Mouse (Mus musculus) MEL (cell line): ENCODE results near the gene Myo10. TPM values are rescaled to one million over a fixed set of nuclear protein-coding genes. Genes with fewer than 3 reads are reported as not detected.

Experiments used
- DNase-seq: peaks from one replicate; pipeline ENCODE4 v3.0.0; 2011; ENCODE audit warnings: low read depth, low spot score
- H3K27ac ChIP-seq: 2 replicates; pipeline ENCODE4 v1.5.1; 2012; ENCODE audit warnings: low read depth, mild to moderate bottlenecking, control low read depth, low read length, moderate library complexity; ENCODE audit not compliant: control insufficient read depth
- H3K27me3 ChIP-seq, 2 experiments: fragments of 150-350 bp in 1 of 2; sonication (generic) in 1 of 2; 2 replicates each; pipeline ENCODE4 v1.6.1; 2012; ENCODE audit warnings: low read length in 2 of 2, mild to moderate bottlenecking in 2 of 2, improper control_type of control experiment in 1 of 2, moderate library complexity in 1 of 2; ENCODE audit not compliant: insufficient read depth in 2 of 2, control insufficient read depth in 1 of 2
- H3K36me3 ChIP-seq, 2 experiments: 2 replicates each; pipeline ENCODE4 v1.6.1; 2012 to 2014; ENCODE audit warnings: low read length in 2 of 2, improper control_type of control experiment in 1 of 2, inconsistent platforms in 1 of 2, mild to moderate bottlenecking in 1 of 2; ENCODE audit not compliant: insufficient read depth in 2 of 2, control insufficient read depth in 1 of 2
- H3K4me1 ChIP-seq, 2 experiments: fragments of 150-350 bp in 1 of 2; sonication (generic) in 1 of 2; 2 replicates each; pipeline ENCODE4 v1.6.1; 2012; ENCODE audit warnings: low read length in 2 of 2, improper control_type of control experiment in 1 of 2, mild to moderate bottlenecking in 1 of 2; ENCODE audit not compliant: insufficient read depth in 2 of 2, control insufficient read depth in 1 of 2
- H3K4me3 ChIP-seq, 2 experiments: fragments of 150-350 bp in 1 of 2; sonication (generic) in 1 of 2; 2 replicates each; pipeline ENCODE4 v1.5.1; 2012; ENCODE audit warnings: low read depth in 2 of 2, low read length in 2 of 2, mild to moderate bottlenecking in 2 of 2, moderate library complexity in 2 of 2, control low read depth in 1 of 2, improper control_type of control experiment in 1 of 2; ENCODE audit not compliant: control insufficient read depth in 1 of 2, insufficient read depth in 1 of 2
- H3K79me2 ChIP-seq: 2 replicates; pipeline ENCODE4 v1.6.1; 2012; ENCODE audit warnings: mild to moderate bottlenecking, low read length, moderate library complexity; ENCODE audit not compliant: control insufficient read depth, poor library complexity, insufficient read depth
- H3K9ac ChIP-seq: 2 replicates; pipeline ENCODE4 v1.6.1; 2012; ENCODE audit warnings: low read depth, mild to moderate bottlenecking, control low read depth, low read length, moderate library complexity; ENCODE audit not compliant: control insufficient read depth, poor library complexity, severe bottlenecking
- H3K9me3 ChIP-seq: fragments of 150-350 bp; sonication (generic); replicated peaks from 2 replicates; pipeline ENCODE4 v1.6.1; 2012; ENCODE audit warnings: mild to moderate bottlenecking, low read length, improper control_type of control experiment, moderate library complexity; ENCODE audit not compliant: insufficient read depth
- BHLHE40 ChIP-seq: IDR thresholded peaks from 2 replicates; pipeline ENCODE4 v1.6.1; 2012; ENCODE audit warnings: low read depth, mild to moderate bottlenecking, inconsistent platforms, low read length, improper control_type of control experiment, borderline replicate concordance
- CHD2 ChIP-seq: IDR thresholded peaks from 2 replicates; pipeline ENCODE4 v1.6.1; 2011; ENCODE audit warnings: low read length, improper control_type of control experiment
- CTCF ChIP-seq, 3 experiments: IDR thresholded peaks in 2 of 3; conservative IDR thresholded peaks in 1 of 3; 2 replicates each; pipeline ENCODE4 v1.5.1; 2011 to 2012; ENCODE audit warnings: low read length in 3 of 3, low read depth in 2 of 3, mild to moderate bottlenecking in 2 of 3, improper control_type of control experiment in 1 of 3, inconsistent platforms in 1 of 3, mixed read lengths in 1 of 3, moderate library complexity in 1 of 3; ENCODE audit not compliant: control insufficient read depth in 1 of 3, insufficient read depth in 1 of 3, poor library complexity in 1 of 3, severe bottlenecking in 1 of 3
- E2F4 ChIP-seq: IDR thresholded peaks from 2 replicates; pipeline ENCODE4 v1.6.1; 2011; ENCODE audit warnings: low read depth, low read length, improper control_type of control experiment, borderline replicate concordance
- ELF1 ChIP-seq: IDR thresholded peaks from 2 replicates; pipeline ENCODE4 v1.6.1; 2014; ENCODE audit warnings: low read depth, mild to moderate bottlenecking, inconsistent platforms, low read length, improper control_type of control experiment, moderate library complexity
- EP300 ChIP-seq, 2 experiments: IDR thresholded peaks; 2 replicates each; pipeline ENCODE4 v1.6.1; 2011; ENCODE audit warnings: improper control_type of control experiment in 2 of 2, low read length in 2 of 2, low read depth in 1 of 2, mild to moderate bottlenecking in 1 of 2
- ETS1 ChIP-seq: IDR thresholded peaks from 2 replicates; pipeline ENCODE4 v1.6.1; 2012; ENCODE audit warnings: low read depth, mild to moderate bottlenecking, inconsistent platforms, low read length, improper control_type of control experiment, moderate library complexity
- GATA1 ChIP-seq: IDR thresholded peaks from 2 replicates; pipeline ENCODE4 v1.6.1; 2011; ENCODE audit warnings: low read depth, low read length, improper control_type of control experiment
- HCFC1 ChIP-seq: IDR thresholded peaks from 2 replicates; pipeline ENCODE4 v1.6.1; 2012; ENCODE audit warnings: low read depth, mild to moderate bottlenecking, inconsistent platforms, low read length, improper control_type of control experiment, moderate library complexity
- JUND ChIP-seq: IDR thresholded peaks from 2 replicates; pipeline ENCODE4 v1.6.1; 2011; ENCODE audit warnings: low read depth, mild to moderate bottlenecking, improper control_type of control experiment, low read length
- MAX ChIP-seq: IDR thresholded peaks from 2 replicates; pipeline ENCODE4 v1.6.1; 2011; ENCODE audit warnings: low read length, improper control_type of control experiment
- MXI1 ChIP-seq: IDR thresholded peaks from 2 replicates; pipeline ENCODE4 v1.6.1; 2011; ENCODE audit warnings: mild to moderate bottlenecking, low read depth, low read length, improper control_type of control experiment
- MYB ChIP-seq: IDR thresholded peaks from 2 replicates; pipeline ENCODE4 v1.6.1; 2011; ENCODE audit warnings: mild to moderate bottlenecking, low read depth, low read length, improper control_type of control experiment
- MYC ChIP-seq: IDR thresholded peaks from 2 replicates; pipeline ENCODE4 v1.6.1; 2011; ENCODE audit warnings: low read depth, mild to moderate bottlenecking, low read length, improper control_type of control experiment, moderate library complexity
- NRF1 ChIP-seq: IDR thresholded peaks from 2 replicates; pipeline ENCODE4 v1.6.1; 2014; ENCODE audit warnings: low read depth, mild to moderate bottlenecking, inconsistent platforms, low read length, improper control_type of control experiment, moderate library complexity; ENCODE audit not compliant: poor library complexity, insufficient read depth, severe bottlenecking
- POLR2A ChIP-seq, 2 experiments: IDR thresholded peaks; 2 replicates each; pipeline ENCODE4 v1.6.1; 2011 to 2012; ENCODE audit warnings: low read length in 2 of 2, mild to moderate bottlenecking in 2 of 2, control low read depth in 1 of 2, improper control_type of control experiment in 1 of 2, low read depth in 1 of 2, moderate library complexity in 1 of 2; ENCODE audit not compliant: control insufficient read depth in 1 of 2, insufficient read depth in 1 of 2, poor library complexity in 1 of 2
- POLR2AphosphoS5 ChIP-seq: IDR thresholded peaks from 2 replicates; pipeline ENCODE4 v1.6.1; 2012; ENCODE audit warnings: low read depth, borderline replicate concordance, mild to moderate bottlenecking, inconsistent platforms, low read length, moderate library complexity, mixed read lengths
- RAD21 ChIP-seq: IDR thresholded peaks from 2 replicates; pipeline ENCODE4 v1.6.1; 2011; ENCODE audit warnings: mild to moderate bottlenecking, low read depth, low read length, improper control_type of control experiment
- RCOR1 ChIP-seq: IDR thresholded peaks from 2 replicates; pipeline ENCODE4 v1.6.1; 2012; ENCODE audit warnings: low read depth, mild to moderate bottlenecking, inconsistent platforms, low read length, improper control_type of control experiment
- SMC3 ChIP-seq: IDR thresholded peaks from 2 replicates; pipeline ENCODE4 v1.6.1; 2011; ENCODE audit warnings: low read depth, low read length, improper control_type of control experiment
- USF1 ChIP-seq: IDR thresholded peaks from 2 replicates; pipeline ENCODE4 v1.6.1; 2014; ENCODE audit warnings: low read depth, mild to moderate bottlenecking, inconsistent platforms, low read length, improper control_type of control experiment, moderate library complexity
- USF2 ChIP-seq, 2 experiments: IDR thresholded peaks; 2 replicates each; pipeline ENCODE4 v1.6.1; 2011 to 2012; ENCODE audit warnings: improper control_type of control experiment in 2 of 2, low read length in 2 of 2, borderline replicate concordance in 1 of 2, inconsistent platforms in 1 of 2, low read depth in 1 of 2, mild to moderate bottlenecking in 1 of 2; ENCODE audit not compliant: insufficient read depth in 1 of 2
- ZC3H11A ChIP-seq: IDR thresholded peaks from 2 replicates; pipeline ENCODE4 v1.6.1; 2012; ENCODE audit warnings: low read depth, mild to moderate bottlenecking, inconsistent platforms, low read length, improper control_type of control experiment
- ZMIZ1 ChIP-seq: IDR thresholded peaks from 2 replicates; pipeline ENCODE4 v1.6.1; 2012; ENCODE audit warnings: low read depth, mild to moderate bottlenecking, inconsistent platforms, low read length, improper control_type of control experiment, moderate library complexity
- ZNF384 ChIP-seq: IDR thresholded peaks from 2 replicates; pipeline ENCODE4 v1.6.1; 2012; ENCODE audit warnings: low read depth, mild to moderate bottlenecking, inconsistent platforms, low read length, improper control_type of control experiment
- polyA plus RNA-seq, 2 experiments: library from polyadenylated mRNA; stranded (reverse) in 1 of 2; unstranded in 1 of 2; fragments of >175 nt in 1 of 2; fragments of >200 nt in 1 of 2; gene quantifications; 2 replicates each; pipeline versions ENCODE4 v1.2.1 to v1.2.4; 2012; ENCODE audit warnings: low replicate concordance in 2 of 2, low read depth in 1 of 2; ENCODE audit not compliant: insufficient read length in 2 of 2, insufficient read depth in 1 of 2, missing spikeins in 1 of 2
- total RNA-seq: library from RNA; depleted of rRNA; stranded (reverse); fragments of 300-350 nt; gene quantifications from 2 replicates; pipeline ENCODE4 v1.2.3, GENCODE M21; 2012

The Myo10 gene
- total and polyA plus RNA-seq, 3 experiments = 0.01 TPM; not detected in 2

GRCm38 (mm10) chr15:25771782-25772181 is 149.5 kb downstream of the Myo10 start:
- no peaks in the 10 kb centered on the region for H3K36me3 ChIP-seq
- no peaks in the 10 kb centered on the region for H3K9me3 ChIP-seq
- H3K4me1 ChIP-seq = no peaks in the 10 kb centered on the region
- H3K9ac ChIP-seq = no peak overlapping the region
- H3K4me3 ChIP-seq = no peak overlapping the region
- no peaks in the 10 kb centered on the region for H3K27me3 ChIP-seq
- H3K27ac ChIP-seq = no peak overlapping the region
- TF ChIP-seq POLR2AphosphoS5 = no peak
- no peak for TF ChIP-seq USF2 (IDR thresholded peaks at IDR 0.05; ENCODE audit: borderline replicate concordance in 1 of 2, insufficient read depth in 1 of 2, low read depth in 1 of 2, low read length in 2 of 2)
- TF ChIP-seq RCOR1 = no peak
- no peak for TF ChIP-seq RAD21
- TF ChIP-seq E2F4 = no peak
- no peak for TF ChIP-seq EP300 (IDR thresholded peaks at IDR 0.05; ENCODE audit: low read depth in 1 of 2, low read length in 2 of 2)
- no peak for TF ChIP-seq MYC
- no peak for TF ChIP-seq JUND
- TF ChIP-seq POLR2A (IDR thresholded peaks at IDR 0.05; ENCODE audit: control insufficient read depth in 1 of 2, insufficient read depth in 1 of 2, low read depth in 1 of 2, low read length in 2 of 2, poor library complexity in 1 of 2) = no peak
- no peak for TF ChIP-seq ZC3H11A
- no peak for TF ChIP-seq HCFC1
- no peak for TF ChIP-seq MYB
- TF ChIP-seq CTCF (IDR thresholded peaks at IDR 0.05 in 2 of 3, conservative IDR thresholded peaks at IDR 0.05 in 1 of 3; ENCODE audit: control insufficient read depth in 1 of 3, insufficient read depth in 1 of 3, low read depth in 2 of 3, low read length in 3 of 3, poor library complexity in 1 of 3, severe bottlenecking in 1 of 3) = no peak
- no peak for TF ChIP-seq ELF1
- no peak for TF ChIP-seq USF1
- no peak for TF ChIP-seq NRF1
- TF ChIP-seq ETS1 = no peak
- DNase-seq = no peak
- no peaks in the 10 kb centered on the region for H3K79me2 ChIP-seq

DNA sequence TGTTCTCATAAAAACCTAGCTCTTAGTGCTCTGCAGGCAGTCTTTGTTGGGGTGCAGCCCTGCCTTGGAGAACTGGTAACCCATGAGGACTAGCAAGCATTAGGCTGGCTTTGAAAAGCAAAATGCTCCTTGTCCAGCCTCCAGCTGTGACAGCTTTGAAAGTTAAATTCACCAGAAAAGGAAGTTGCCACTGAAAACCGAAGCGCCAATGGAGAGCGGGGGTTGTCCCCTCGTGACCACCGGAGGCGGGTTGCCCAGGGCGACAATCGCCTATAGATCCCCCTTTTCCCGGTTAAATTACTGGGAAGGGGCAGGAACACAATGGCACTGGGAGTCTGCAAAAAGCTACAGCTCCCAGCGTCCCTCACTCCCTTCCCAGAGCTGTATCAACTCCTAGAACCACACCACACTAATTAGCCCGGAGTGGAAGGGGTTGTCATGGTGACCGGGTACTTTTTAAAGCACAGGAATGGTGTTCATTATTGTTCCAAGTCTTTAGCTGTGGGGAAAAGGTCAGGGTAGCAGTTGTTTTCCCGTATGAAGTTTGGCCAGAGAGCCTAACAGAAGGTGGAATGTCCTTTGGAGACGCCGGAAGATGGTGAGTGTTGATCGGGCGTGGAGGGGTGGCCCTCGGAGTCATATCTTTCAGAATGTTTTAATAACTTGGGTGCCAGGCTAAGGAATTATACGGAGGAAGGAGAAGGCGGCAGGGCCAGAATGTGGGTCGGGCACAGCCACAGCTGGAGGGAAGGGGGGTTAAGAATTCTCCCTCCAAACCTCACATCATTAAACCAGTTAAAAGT is 151.6 kb downstream of the Myo10 start:
- TF ChIP-seq ZNF384 = no peak
- no peak for TF ChIP-seq SMC3
- TF ChIP-seq MAX = no peak
- no peak for TF ChIP-seq JUND
- TF ChIP-seq USF2 (IDR thresholded peaks at IDR 0.05; ENCODE audit: borderline replicate concordance in 1 of 2, insufficient read depth in 1 of 2, low read depth in 1 of 2, low read length in 2 of 2) = no peak
- no peak for TF ChIP-seq HCFC1
- TF ChIP-seq BHLHE40 = no peak
- no peak for TF ChIP-seq EP300 (IDR thresholded peaks at IDR 0.05; ENCODE audit: low read depth in 1 of 2, low read length in 2 of 2)
- TF ChIP-seq GATA1 = no peak
- no peak for TF ChIP-seq CHD2
- no peak for TF ChIP-seq RCOR1
- TF ChIP-seq E2F4 = no peak
- no peak for TF ChIP-seq ZMIZ1
- TF ChIP-seq MYC = no peak
- no peak for TF ChIP-seq ZC3H11A
- no peak for TF ChIP-seq RAD21
- TF ChIP-seq MXI1 = no peak
- TF ChIP-seq NRF1 = no peak
- DNase-seq = no peak
- Histone ChIP-seq H3K27me3 (no peaks in the 10 kb centered on the region), H3K4me1 (no peaks in the 10 kb centered on the region), H3K79me2 (no peaks in the 10 kb centered on the region), H3K36me3 (no peaks in the 10 kb centered on the region), H3K27ac (no peak overlapping the region), H3K4me3 (no peak overlapping the region), H3K9me3 (no peaks in the 10 kb centered on the region), H3K9ac (no peak overlapping the region)
